Mouse (Mus musculus) CH12.LX (cell line): ENCODE measurements at regions not wholly inside any gene's neighbourhood (a gene's known extent, or its start where the extent isn't known, plus 50 kb on each side); places are given as distances from the start of the nearest gene placed in this dataset.

Experiments
- DNase-seq: peaks from one replicate; pipeline ENCODE4 v3.0.0-alpha.2; 2013; ENCODE audit errors: extremely low read depth
- H3K27ac ChIP-seq: 2 replicates; pipeline ENCODE4 v1.5.1; 2012; ENCODE audit warnings: low read depth, mild to moderate bottlenecking, control low read depth, moderate library complexity; ENCODE audit not compliant: insufficient read depth
- H3K27me3 ChIP-seq: replicated peaks from 2 replicates; pipeline ENCODE3; 2012; ENCODE audit warnings: inconsistent platforms
- H3K36me3 ChIP-seq, 2 experiments: replicated peaks in 1 of 2; 2 replicates each; pipeline versions ENCODE3 to v1.6.1; 2012; ENCODE audit warnings: inconsistent platforms in 1 of 2, low read length in 1 of 2, mild to moderate bottlenecking in 1 of 2, mixed read lengths in 1 of 2, moderate library complexity in 1 of 2; ENCODE audit not compliant: control insufficient read depth in 1 of 2, insufficient read depth in 1 of 2
- H3K4me1 ChIP-seq, 2 experiments: 2 replicates each; pipeline ENCODE4 v1.6.1; 2012; ENCODE audit warnings: inconsistent platforms in 1 of 2, moderate library complexity in 1 of 2; ENCODE audit not compliant: insufficient read depth in 2 of 2, control insufficient read depth in 1 of 2
- H3K4me2 ChIP-seq: 2 replicates; pipeline ENCODE4 v1.6.1; 2012; ENCODE audit warnings: low read depth, mild to moderate bottlenecking, control low read depth; ENCODE audit not compliant: poor library complexity, insufficient read depth, severe bottlenecking
- H3K4me3 ChIP-seq, 3 experiments: fragments of 150-350 bp in 1 of 3; sonication (generic) in 1 of 3; replicated peaks in 1 of 3; 2 replicates each; pipeline versions ENCODE3 to v1.5.1; 2011 to 2012; ENCODE audit warnings: low read depth in 2 of 3, low read length in 2 of 3, mild to moderate bottlenecking in 2 of 3, moderate library complexity in 2 of 3, control low read depth in 1 of 3, improper control_type of control experiment in 1 of 3, inconsistent platforms in 1 of 3, mixed read lengths in 1 of 3; ENCODE audit not compliant: poor library complexity in 1 of 3
- H3K79me2 ChIP-seq: replicated peaks from 2 replicates; pipeline ENCODE4 v1.6.1; 2012; ENCODE audit warnings: mild to moderate bottlenecking, moderate library complexity; ENCODE audit not compliant: control insufficient read depth, poor library complexity, insufficient read depth, severe bottlenecking; ENCODE audit errors: extremely low read depth
- H3K9ac ChIP-seq: 2 replicates; pipeline ENCODE4 v1.6.1; 2012; ENCODE audit warnings: low read depth, mild to moderate bottlenecking, control low read depth, moderate library complexity; ENCODE audit not compliant: insufficient read depth
- H3K9me3 ChIP-seq: replicated peaks from 2 replicates; pipeline ENCODE3; 2012; ENCODE audit warnings: low read length, inconsistent platforms, mixed read lengths
- BHLHE40 ChIP-seq: IDR thresholded peaks from 2 replicates; pipeline ENCODE4 v1.6.1; 2011; ENCODE audit warnings: mild to moderate bottlenecking, low read depth, low read length, improper control_type of control experiment
- CHD1 ChIP-seq: IDR thresholded peaks from 2 replicates; pipeline ENCODE4 v1.6.1; 2012; ENCODE audit warnings: low read depth, low read length, improper control_type of control experiment, inconsistent platforms
- CHD2 ChIP-seq: IDR thresholded peaks from 2 replicates; pipeline ENCODE4 v1.6.1; 2011; ENCODE audit warnings: low read length, improper control_type of control experiment
- CTCF ChIP-seq, 2 experiments: IDR thresholded peaks in 1 of 2; conservative IDR thresholded peaks in 1 of 2; 2 replicates each; pipeline ENCODE4 v1.5.1; 2011 to 2012; ENCODE audit warnings: low read depth in 2 of 2, low read length in 2 of 2, improper control_type of control experiment in 1 of 2, inconsistent platforms in 1 of 2, mild to moderate bottlenecking in 1 of 2, moderate library complexity in 1 of 2
- ELF1 ChIP-seq: IDR thresholded peaks from 2 replicates; pipeline ENCODE4 v1.6.1; 2014; ENCODE audit warnings: low read depth, mild to moderate bottlenecking, inconsistent platforms, low read length, improper control_type of control experiment
- EP300 ChIP-seq: IDR thresholded peaks from 2 replicates; pipeline ENCODE4 v1.6.1; 2011; ENCODE audit warnings: low read length, improper control_type of control experiment
- HCFC1 ChIP-seq: IDR thresholded peaks from 2 replicates; pipeline ENCODE4 v1.6.1; 2012; ENCODE audit warnings: low read depth, mild to moderate bottlenecking, inconsistent platforms, low read length, improper control_type of control experiment
- IRF4 ChIP-seq: IDR thresholded peaks from 2 replicates; pipeline ENCODE4 v1.6.1; 2014; ENCODE audit warnings: low read depth, mild to moderate bottlenecking, inconsistent platforms, low read length, improper control_type of control experiment
- JUN ChIP-seq: IDR thresholded peaks from 2 replicates; pipeline ENCODE4 v1.6.1; 2011; ENCODE audit warnings: low read depth, mild to moderate bottlenecking, low read length, improper control_type of control experiment, moderate library complexity; ENCODE audit not compliant: insufficient read depth
- MAFK ChIP-seq: IDR thresholded peaks from 2 replicates; pipeline ENCODE4 v1.6.1; 2011; ENCODE audit warnings: low read length, improper control_type of control experiment; ENCODE audit not compliant: insufficient replicate concordance
- MAX ChIP-seq: IDR thresholded peaks from 2 replicates; pipeline ENCODE4 v1.6.1; 2011; ENCODE audit warnings: low read length, improper control_type of control experiment
- MAZ ChIP-seq: IDR thresholded peaks from 2 replicates; pipeline ENCODE4 v1.6.1; 2012; ENCODE audit warnings: low read depth, mild to moderate bottlenecking, inconsistent platforms, low read length, improper control_type of control experiment, moderate library complexity
- MEF2A ChIP-seq: IDR thresholded peaks from 2 replicates; pipeline ENCODE4 v1.6.1; 2014; ENCODE audit warnings: low read depth, mild to moderate bottlenecking, inconsistent platforms, low read length, improper control_type of control experiment, borderline replicate concordance
- MXI1 ChIP-seq: IDR thresholded peaks from 2 replicates; pipeline ENCODE4 v1.6.1; 2011; ENCODE audit warnings: mild to moderate bottlenecking, low read depth, low read length, improper control_type of control experiment
- NRF1 ChIP-seq: IDR thresholded peaks from 2 replicates; pipeline ENCODE4 v1.6.1; 2014; ENCODE audit warnings: low read depth, mild to moderate bottlenecking, inconsistent platforms, low read length, improper control_type of control experiment, moderate library complexity
- SMC3 ChIP-seq: IDR thresholded peaks from 2 replicates; pipeline ENCODE4 v1.6.1; 2011; ENCODE audit warnings: low read depth, low read length, improper control_type of control experiment
- USF2 ChIP-seq: conservative IDR thresholded peaks from 2 replicates; pipeline ENCODE4 v1.6.1; 2011; ENCODE audit warnings: low read depth, low read length, improper control_type of control experiment
- ZKSCAN1 ChIP-seq: IDR thresholded peaks from 2 replicates; pipeline ENCODE4 v1.6.1; 2012; ENCODE audit warnings: low read depth, inconsistent platforms, low read length, improper control_type of control experiment, borderline replicate concordance
- ZMIZ1 ChIP-seq: IDR thresholded peaks from 2 replicates; pipeline ENCODE4 v1.6.1; 2012; ENCODE audit warnings: low read depth, mild to moderate bottlenecking, inconsistent platforms, low read length, improper control_type of control experiment
- dilution Hi-C: fragments of 300-500 bp; cut with MboI; formaldehyde crosslinking; loops from 2 replicates; pipeline ENCODE4 v1.14.3; 2020; ENCODE audit warnings: low sequenced_read_pairs; ENCODE audit not compliant: extremely low pct_unique_long_range_greater_than_20kb, extremely low pct_ligation_motif_present
- in situ Hi-C: fragments of 300-500 bp; cut with MboI; formaldehyde crosslinking; loops from 3 replicates; pipeline ENCODE4 v1.14.3; 2019; ENCODE audit warnings: low sequenced_read_pairs, low pct_ligation_motif_present, low pct_unique_long_range_greater_than_20kb, mixed read lengths

GRCm38 (mm10) chr3:143107733-143108291 is 226.0 kb upstream of the Pkn2 start:
- Histone ChIP-seq H3K27ac (no peak overlapping the region), H3K27me3 (no peaks in the 10 kb centered on the region), H3K4me3 (no peak overlapping the region), H3K4me1 (peaks cover 0 to 3% of the 10 kb centered on the region in 2 experiments; a peak in 1 of 4 replicates), H3K4me2 (no peak overlapping the region), H3K36me3 (no peaks in the 10 kb centered on the region), H3K9me3 (no peaks in the 10 kb centered on the region), H3K79me2 (no peaks in the 10 kb centered on the region), H3K9ac (no peak overlapping the region)
- TF ChIP-seq ZKSCAN1, result no peak
- no peak for TF ChIP-seq JUN
- no peak for TF ChIP-seq MAFK
- TF ChIP-seq MEF2A, result no peak
- TF ChIP-seq CHD1, result no peak
- TF ChIP-seq BHLHE40, result no peak
- no peak for TF ChIP-seq USF2
- no peak for TF ChIP-seq MAX
- peak; percentile 35; the same call in 1 of the 2 replicates for TF ChIP-seq EP300
- TF ChIP-seq HCFC1, result no peak
- TF ChIP-seq CTCF (conservative IDR thresholded peaks at IDR 0.05 in 1 of 2, IDR thresholded peaks at IDR 0.05 in 1 of 2; ENCODE audit: low read depth in 2 of 2, low read length in 2 of 2), result no peak
- TF ChIP-seq IRF4, result peak; percentile 31; the same call in 1 of the 2 replicates
- no peak for DNase-seq
- in situ Hi-C loops, result no loop called here
- dilution Hi-C loops, result no loop called here

- in situ Hi-C loops, result no loop called here
- Histone ChIP-seq H3K9me3 (no peaks in the 10 kb centered on the region), H3K27me3 (no peaks in the 10 kb centered on the region), H3K4me1 (peaks cover 0 to 5% of the 10 kb centered on the region in 2 experiments; a peak in 1 of 4 replicates), H3K27ac (no peak overlapping the region), H3K36me3 (no peaks in the 10 kb centered on the region), H3K79me2 (no peaks in the 10 kb centered on the region), H3K4me3 (no peak overlapping the region), H3K9ac (no peak overlapping the region), H3K4me2 (no peak overlapping the region)
- DNase-seq, result no peak
- dilution Hi-C loops, result no loop called here
- no peak for TF ChIP-seq CHD2
- TF ChIP-seq MAZ, result no peak
- TF ChIP-seq USF2, result no peak
- no peak for TF ChIP-seq ZMIZ1
- TF ChIP-seq NRF1, result no peak
- TF ChIP-seq MXI1, result no peak
- no peak for TF ChIP-seq ELF1
- TF ChIP-seq IRF4, result no peak
- TF ChIP-seq CHD1, result no peak
- no peak for TF ChIP-seq HCFC1
- TF ChIP-seq SMC3, result no peak
Measured at GRCm38 (mm10) chr3:143104734-143105133, 222.9 kb upstream of the Pkn2 start.
